Mouse (Mus musculus) heart, embryonic 13.5 days (tissue): ENCODE results near the gene Gp9. TPM values are rescaled to one million over a fixed set of nuclear protein-coding genes. Genes with fewer than 3 reads are reported as not detected.

Experiments
- ATAC-seq: fragments of 200-750 bp; cut with Nextera tagmentation; 2 replicates; pipeline ENCODE4 v1.8.0; 2017; ENCODE audit warnings: moderate TSS enrichment; ENCODE audit not compliant: insufficient number of reproducible peaks, low FRiP score, low TSS enrichment; ENCODE audit errors: extremely low read depth
- H3K27ac ChIP-seq: fragments of 300-500 bp; sonication (generic); replicated peaks from 2 replicates; pipeline ENCODE4 v1.5.1; 2015; ENCODE audit warnings: moderate library complexity, mild to moderate bottlenecking, inconsistent platforms
- H3K27me3 ChIP-seq: fragments of 300-500 bp; sonication (generic); replicated peaks from 2 replicates; pipeline ENCODE4 v1.6.1; 2015; ENCODE audit warnings: mild to moderate bottlenecking, inconsistent platforms
- H3K36me3 ChIP-seq: fragments of 300-500 bp; sonication (generic); 2 replicates; pipeline ENCODE4 v1.6.1; 2015; ENCODE audit warnings: mild to moderate bottlenecking, inconsistent platforms
- H3K4me1 ChIP-seq: fragments of 300-500 bp; sonication (generic); 2 replicates; pipeline ENCODE4 v1.6.1; 2015; ENCODE audit warnings: inconsistent platforms
- H3K4me2 ChIP-seq: fragments of 300-500 bp; sonication (generic); 2 replicates; pipeline ENCODE4 v1.6.1; 2015; ENCODE audit warnings: inconsistent platforms, mild to moderate bottlenecking, moderate library complexity
- H3K4me3 ChIP-seq: fragments of 300-500 bp; sonication (generic); 2 replicates; pipeline ENCODE4 v1.5.1; 2015; ENCODE audit warnings: moderate library complexity, mild to moderate bottlenecking, inconsistent platforms
- H3K9ac ChIP-seq: fragments of 300-500 bp; sonication (generic); 2 replicates; pipeline ENCODE4 v1.6.1; 2015; ENCODE audit warnings: inconsistent platforms, mild to moderate bottlenecking, moderate library complexity
- H3K9me3 ChIP-seq: fragments of 300-500 bp; sonication (generic); 2 replicates; pipeline ENCODE4 v1.6.1; 2016; ENCODE audit warnings: inconsistent platforms
- WGBS: fragments of 180-500 bp; shearing (Covaris S2); methylation state at CpG from one replicate; pipeline ENCODE4 v1.1.7; 2015; ENCODE audit warnings: mixed read lengths; 5-methylcytosine and 5-hydroxymethylcytosine counted together
- polyA plus RNA-seq: library from polyadenylated mRNA; unstranded; fragments of >200 nt; fragmentation: Nextera tagmentation; extraction: Ambion mirVana; gene quantifications from 2 replicates; pipeline ENCODE4 v1.2.1, GENCODE M21; 2015

Gp9 gene
- 5.1 and 7.2 TPM in 2 replicates for polyA plus RNA-seq

DNA sequence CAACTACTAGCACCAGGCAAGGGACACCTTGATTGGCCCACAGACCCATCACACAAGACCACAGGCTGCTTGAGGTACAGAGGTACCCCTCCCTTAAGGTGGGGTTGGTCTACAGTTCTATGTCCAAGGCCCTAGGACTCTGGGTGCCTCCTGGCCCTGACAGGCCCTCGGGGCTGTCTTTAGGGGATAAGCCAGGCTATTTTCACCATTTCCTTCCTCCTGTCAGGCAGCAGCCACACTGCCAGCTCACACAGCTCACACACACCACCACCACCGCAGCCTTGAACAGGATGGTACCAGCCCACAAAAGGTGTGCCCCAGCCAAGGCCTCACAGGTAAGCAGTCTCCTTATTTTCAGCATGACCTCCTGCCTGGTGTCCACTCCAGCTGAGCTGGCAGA is at the start of gene Gp9:
Gp9 (plus strand) TSS at position 231 of the 400 bp plus-strand sequence.
- WGBS, result 43% methylated on average over 2 of the region's 2 CpGs
- peaks cover 18% of the 10 kb centered on the region for H3K4me1 ChIP-seq
- H3K9me3 ChIP-seq, result no peaks in the 10 kb centered on the region
- H3K36me3 ChIP-seq, result no peaks in the 10 kb centered on the region
- H3K27me3 ChIP-seq, result 0 out of 2 replicates have a peak, but pooled peaks cover 3% of the 10 kb centered on the region
- no peak within 1 kb of the TSS for H3K4me3 ChIP-seq
- ATAC-seq, result no peak
- H3K9ac ChIP-seq, result peak within 1 kb of the TSS; percentile 3; the same call in 1 of the 2 replicates
- H3K27ac ChIP-seq, result peak within 1 kb of the TSS; percentile 43
- no peak within 1 kb of the TSS for H3K4me2 ChIP-seq

DNA sequence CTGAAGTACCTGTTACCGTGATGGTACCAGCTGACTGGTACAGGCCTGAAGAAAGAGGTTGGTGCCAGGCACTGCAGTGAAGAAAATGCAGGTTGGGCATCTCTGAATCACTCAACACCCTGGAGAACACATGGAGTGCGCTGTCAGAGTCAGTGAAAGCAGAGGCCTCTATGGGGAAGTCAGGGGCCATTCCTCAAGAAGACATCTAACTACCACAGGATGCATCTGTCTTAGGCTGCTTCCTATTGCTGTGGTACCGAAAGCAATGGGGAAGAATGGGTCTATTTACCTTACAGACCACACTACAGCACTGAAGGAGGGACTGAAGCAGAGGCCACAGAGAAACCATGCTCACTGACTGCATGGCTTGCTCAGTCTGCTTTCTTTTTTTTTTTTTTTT is 49.8 kb upstream of the Gp9 start:
- H3K27ac ChIP-seq, result no peak overlapping the region
- H3K4me2 ChIP-seq, result no peak overlapping the region
- no peak overlapping the region for H3K9ac ChIP-seq
- WGBS, result 42% methylated on average over 3 of the region's 3 CpGs
- peaks cover 64% of the 10 kb centered on the region for H3K27me3 ChIP-seq
- ATAC-seq, result no peak
- H3K4me1 ChIP-seq, result peaks cover 30% of the 10 kb centered on the region
- H3K4me3 ChIP-seq, result no peak overlapping the region
- H3K36me3 ChIP-seq, result no peaks in the 10 kb centered on the region
- no peaks in the 10 kb centered on the region for H3K9me3 ChIP-seq

DNA sequence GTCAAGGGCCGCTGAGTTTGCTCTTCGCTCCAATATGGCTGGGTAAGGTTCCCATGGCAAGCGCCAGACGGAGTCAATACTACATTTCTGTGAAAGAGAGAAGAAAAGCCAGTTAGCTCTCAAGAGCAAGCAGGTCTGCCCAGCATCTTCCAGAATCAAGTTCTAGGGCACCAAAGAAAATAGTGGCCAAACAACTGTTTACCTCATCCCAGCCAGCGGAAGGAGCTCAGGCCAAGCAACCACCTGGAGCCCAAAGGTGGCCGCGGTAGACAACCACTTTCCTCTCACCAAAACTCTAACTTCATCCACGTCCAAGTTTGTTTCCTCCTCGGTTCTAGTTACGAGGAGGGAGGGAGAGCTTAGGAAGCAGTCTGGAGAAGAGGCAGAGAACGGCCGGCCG is 47.7 kb upstream of the Gp9 start:
- ATAC-seq, result no peak
- Histone ChIP-seq H3K36me3 (no peaks in the 10 kb centered on the region), H3K27me3 (peaks cover 81% of the 10 kb centered on the region), H3K9me3 (no peaks in the 10 kb centered on the region), H3K27ac (no peak overlapping the region), H3K4me3 (peak overlapping the region; percentile 69), H3K4me1 (peaks cover 37% of the 10 kb centered on the region), H3K9ac (peak overlapping the region; percentile 78), H3K4me2 (peak overlapping the region; percentile 98)
- 17% methylated on average over 13 of the region's 13 CpGs for WGBS

DNA sequence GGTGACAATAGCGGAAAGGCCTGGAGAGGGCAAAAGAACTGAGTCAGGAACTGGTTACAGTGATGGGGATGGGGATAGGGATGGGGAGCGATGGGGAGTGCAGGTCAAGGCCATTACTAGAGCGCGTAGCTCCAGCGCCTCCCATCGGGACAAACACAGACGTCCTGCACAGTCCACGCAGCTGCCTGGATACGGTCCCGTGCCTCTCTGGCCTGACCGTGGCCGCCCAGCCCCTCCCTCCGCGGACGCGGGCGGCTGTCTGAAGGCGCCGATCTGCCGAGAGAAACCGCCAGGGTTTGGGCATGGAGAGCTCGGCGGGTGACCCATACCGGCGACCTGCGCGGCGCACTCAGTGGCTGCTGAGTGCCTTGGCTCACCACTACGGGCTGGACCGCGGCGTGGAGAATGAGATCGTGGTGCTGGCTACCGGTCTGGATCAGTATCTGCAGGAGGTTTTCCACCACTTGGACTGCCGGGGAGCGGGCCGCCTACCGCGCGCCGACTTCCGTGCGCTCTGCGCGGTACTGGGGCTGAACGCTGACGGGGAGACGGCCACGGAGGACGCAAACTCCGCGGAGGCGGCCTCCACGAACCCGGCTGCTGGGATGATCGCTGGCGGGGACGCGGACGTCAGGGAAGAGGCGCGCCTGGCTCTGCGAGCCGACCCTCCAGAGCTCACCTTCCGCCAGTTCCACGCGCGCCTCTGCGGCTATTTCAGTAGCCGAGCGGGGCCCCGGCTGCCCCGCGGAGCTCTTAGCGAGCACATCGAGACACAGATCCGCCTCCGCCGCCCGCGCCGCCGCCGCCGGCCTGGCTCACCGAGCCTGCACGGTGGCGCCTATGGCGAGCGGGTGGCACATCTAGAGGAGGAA is 47.0 kb upstream of the Gp9 start, which contains the start of gene Efcc1:
Efcc1 (plus strand) TSS at position 279 of the 872 bp plus-strand sequence.
- WGBS, result under 1% methylated on average over 86 of the region's 90 CpGs

DNA sequence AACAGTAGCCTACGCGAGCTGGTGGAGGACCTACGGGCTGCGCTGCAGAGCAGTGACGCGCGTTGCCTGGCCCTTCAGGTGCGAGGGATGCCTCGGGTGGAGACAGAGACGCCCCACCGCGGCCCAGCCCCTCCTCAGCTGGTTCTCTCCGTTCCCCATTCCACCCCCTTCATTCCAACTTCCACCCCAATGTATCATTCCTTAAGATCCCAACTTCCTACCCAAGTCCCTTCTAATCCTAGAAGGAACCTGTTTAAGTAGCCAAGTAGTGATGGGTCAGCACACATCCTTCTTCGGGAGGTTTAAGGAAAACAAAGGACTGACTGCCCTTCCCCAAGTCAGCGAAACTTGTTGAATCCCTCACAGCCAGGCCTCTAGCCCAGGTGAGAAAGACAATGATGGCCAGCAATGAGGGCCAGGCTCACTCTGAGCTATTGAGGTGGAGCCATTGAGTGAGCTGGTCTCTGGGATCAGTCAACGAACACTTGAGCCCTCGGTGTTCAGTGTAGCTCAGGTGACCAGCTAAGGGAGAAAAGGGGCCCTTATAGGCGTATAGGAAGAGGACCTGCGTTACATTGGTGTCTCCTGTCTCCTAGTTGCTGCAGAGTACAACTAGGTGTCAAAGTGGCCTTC is 46.3 kb upstream of the Gp9 start:
- Histone ChIP-seq H3K9ac (peak overlapping the region; percentile 78), H3K4me3 (peak overlapping the region; percentile 69), H3K27me3 (peaks cover 92% of the 10 kb centered on the region), H3K27ac (no peak overlapping the region), H3K9me3 (no peaks in the 10 kb centered on the region), H3K4me1 (peaks cover 37% of the 10 kb centered on the region), H3K4me2 (peak overlapping the region; percentile 98), H3K36me3 (no peaks in the 10 kb centered on the region)
- 3% methylated on average over 19 of the region's 19 CpGs for WGBS
- no peak for ATAC-seq

More for the DNA sequence above, 47.0 kb upstream of the Gp9 start, which contains the start of gene Efcc1:
- Histone ChIP-seq H3K27me3 (peaks cover 88% of the 10 kb centered on the region), H3K27ac (no peak within 1 kb of the TSS), H3K4me1 (peaks cover 37% of the 10 kb centered on the region), H3K36me3 (no peaks in the 10 kb centered on the region), H3K4me3 (peak within 1 kb of the TSS; percentile 69), H3K9me3 (no peaks in the 10 kb centered on the region), H3K4me2 (peak within 1 kb of the TSS; percentile 98), H3K9ac (peak within 1 kb of the TSS; percentile 78)
- ATAC-seq, result no peak

DNA sequence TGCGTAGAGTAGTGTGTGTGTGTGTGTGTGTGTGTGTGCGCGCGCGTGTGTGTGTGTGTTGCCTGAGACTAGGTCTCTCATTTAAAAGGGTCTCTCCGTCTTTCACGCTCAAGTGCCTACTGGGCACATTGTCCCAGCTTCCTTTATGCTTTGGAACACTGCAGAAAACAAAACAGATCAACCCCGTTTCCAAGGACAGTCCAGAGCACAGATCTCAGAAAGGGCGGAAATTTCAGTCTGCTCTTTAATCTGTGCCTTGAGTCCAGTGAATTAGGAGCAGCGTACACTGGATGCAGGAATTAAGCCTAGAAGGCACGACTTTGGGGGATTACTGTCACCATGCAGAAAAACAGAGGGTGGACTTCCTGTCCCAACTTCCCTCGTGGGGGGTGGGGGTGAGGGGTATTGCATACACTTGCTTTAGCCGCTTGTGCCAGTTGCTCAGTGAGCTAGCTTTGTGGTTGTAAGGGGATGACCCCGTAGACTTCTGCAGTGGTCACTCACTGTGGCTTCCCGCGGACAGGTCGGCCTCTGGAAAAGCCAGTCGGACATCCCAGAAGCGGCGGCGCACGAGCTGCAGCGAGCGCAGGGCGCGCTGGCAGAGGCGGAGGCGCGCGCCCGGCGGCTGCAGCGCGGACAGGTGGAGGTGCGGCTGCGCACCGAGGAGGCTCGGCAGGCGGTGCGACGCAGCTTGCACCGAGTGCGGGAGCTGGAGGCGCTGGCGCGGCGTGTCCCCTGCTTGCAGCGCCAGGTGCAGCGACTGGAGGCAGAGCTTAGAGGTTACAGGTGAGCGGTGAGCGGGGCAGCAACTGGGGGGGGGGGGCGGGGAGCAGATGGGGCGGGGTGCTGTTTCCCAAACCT is 45.5 kb upstream of the Gp9 start:
- peaks cover 37% of the 10 kb centered on the region for H3K4me1 ChIP-seq
- H3K36me3 ChIP-seq, result no peaks in the 10 kb centered on the region
- peak overlapping the region; percentile 69 for H3K4me3 ChIP-seq
- H3K9ac ChIP-seq, result peak overlapping the region; percentile 61
- peaks cover 89% of the 10 kb centered on the region for H3K27me3 ChIP-seq
- H3K4me2 ChIP-seq, result peak overlapping the region; percentile 98
- WGBS, result 5% methylated on average over 52 of the region's 53 CpGs
- no peak for ATAC-seq
- H3K9me3 ChIP-seq, result no peaks in the 10 kb centered on the region
- H3K27ac ChIP-seq, result no peak overlapping the region

DNA sequence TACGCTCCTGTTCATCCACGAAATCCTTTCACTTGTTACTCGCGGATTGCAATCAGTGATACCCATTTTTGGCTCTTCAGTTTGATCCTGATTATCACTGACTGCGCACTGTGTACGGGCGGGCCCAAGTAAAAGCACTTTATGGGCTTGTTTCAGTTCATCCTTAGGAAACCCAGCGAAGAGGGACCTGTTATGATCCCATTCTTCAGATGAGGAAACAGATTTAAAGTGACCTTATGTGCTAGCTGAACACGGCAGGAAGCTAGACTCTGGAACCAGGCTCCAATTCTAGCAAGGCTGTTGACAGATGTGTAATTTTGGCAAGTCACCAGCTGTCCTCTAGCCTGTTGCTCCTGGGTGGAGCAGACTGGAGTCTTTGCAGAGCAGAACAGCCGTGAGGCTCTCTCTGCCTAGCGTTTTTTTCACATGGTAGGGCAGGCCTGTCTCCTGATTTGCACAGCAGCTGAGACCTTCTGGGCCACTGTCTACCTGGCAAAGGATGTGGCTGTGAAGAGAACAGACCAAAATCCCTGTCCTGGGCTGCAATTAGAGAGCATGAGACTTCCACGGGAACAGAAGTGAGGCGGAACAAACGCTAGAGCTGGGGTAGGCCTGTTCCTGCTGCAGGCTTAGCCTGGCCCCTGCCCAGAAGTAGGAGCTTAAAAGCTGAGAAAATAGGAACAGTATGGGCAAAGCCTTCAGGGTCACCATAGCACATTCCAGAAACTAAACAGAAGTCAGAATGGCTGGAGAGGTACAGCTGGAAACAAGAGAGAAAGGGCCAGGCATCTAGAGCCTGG is 44.5 kb upstream of the Gp9 start:
- ATAC-seq, result no peak; the same call in 1 of the 2 replicates
- 26% methylated on average over 14 of the region's 14 CpGs for WGBS
- Histone ChIP-seq H3K9ac (no peak overlapping the region), H3K27ac (0 out of 2 replicates have a peak overlapping the region, but pooled peaks have one; percentile 29), H3K4me2 (peak overlapping the region; percentile 98), H3K4me1 (peaks cover 43% of the 10 kb centered on the region), H3K27me3 (peaks cover 81% of the 10 kb centered on the region), H3K9me3 (no peaks in the 10 kb centered on the region), H3K4me3 (peak overlapping the region; percentile 69), H3K36me3 (no peaks in the 10 kb centered on the region)

DNA sequence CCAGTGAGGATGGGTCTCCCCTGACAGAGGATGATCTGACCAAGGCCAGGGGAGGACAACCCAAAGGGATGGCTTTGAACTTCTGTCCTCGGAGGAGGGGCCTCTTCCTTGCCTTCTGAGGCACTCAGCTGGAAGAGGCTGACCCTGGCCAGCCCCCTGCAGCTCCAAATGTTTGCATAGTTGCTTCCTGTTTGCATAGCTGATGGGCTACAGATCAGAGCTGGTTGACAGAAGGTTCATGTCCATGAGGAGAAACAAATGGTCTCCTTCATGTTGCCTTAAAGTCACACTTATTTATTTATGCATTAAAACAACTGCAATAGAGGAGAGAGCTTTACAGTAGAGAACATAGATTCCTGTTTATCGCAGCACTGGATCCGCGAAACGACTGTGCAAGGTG is 43.7 kb upstream of the Gp9 start:
- no peak for ATAC-seq
- H3K4me1 ChIP-seq, result peaks cover 49% of the 10 kb centered on the region

DNA sequence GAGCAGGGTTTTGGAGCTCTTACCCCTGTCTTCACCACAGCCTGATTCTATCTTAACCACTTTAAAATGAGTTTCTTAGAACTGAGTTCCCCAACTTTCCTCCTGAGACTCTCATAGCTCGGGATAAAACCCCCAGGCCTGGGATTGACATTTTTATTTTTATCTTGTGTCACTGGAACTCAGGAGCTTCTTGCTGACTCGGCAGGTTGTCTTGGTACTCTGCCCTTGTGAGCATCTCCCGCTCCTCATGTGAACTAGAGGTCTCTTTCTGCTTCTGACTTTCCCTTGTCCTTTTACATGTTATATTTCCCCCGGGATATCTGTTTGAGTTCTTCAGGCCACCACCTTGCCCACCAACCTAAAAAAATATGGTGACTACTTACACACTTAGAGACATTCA is 40.9 kb upstream of the Gp9 start:
- Histone ChIP-seq H3K4me2 (no peak overlapping the region), H3K9ac (no peak overlapping the region), H3K4me3 (no peak overlapping the region), H3K4me1 (peaks cover 54% of the 10 kb centered on the region), H3K27me3 (peaks cover 45% of the 10 kb centered on the region), H3K27ac (no peak overlapping the region), H3K36me3 (no peaks in the 10 kb centered on the region), H3K9me3 (no peaks in the 10 kb centered on the region)
- 66% methylated on average over 4 of the region's 4 CpGs for WGBS
- no peak for ATAC-seq

More for the DNA sequence above, 43.7 kb upstream of the Gp9 start:
- no peak overlapping the region for H3K9ac ChIP-seq
- peaks cover 73% of the 10 kb centered on the region for H3K27me3 ChIP-seq
- H3K27ac ChIP-seq, result no peak overlapping the region
- no peak overlapping the region for H3K4me3 ChIP-seq
- no peaks in the 10 kb centered on the region for H3K36me3 ChIP-seq
- no peaks in the 10 kb centered on the region for H3K9me3 ChIP-seq
- no peak overlapping the region for H3K4me2 ChIP-seq
- 65% methylated on average over 5 of the region's 5 CpGs for WGBS

DNA sequence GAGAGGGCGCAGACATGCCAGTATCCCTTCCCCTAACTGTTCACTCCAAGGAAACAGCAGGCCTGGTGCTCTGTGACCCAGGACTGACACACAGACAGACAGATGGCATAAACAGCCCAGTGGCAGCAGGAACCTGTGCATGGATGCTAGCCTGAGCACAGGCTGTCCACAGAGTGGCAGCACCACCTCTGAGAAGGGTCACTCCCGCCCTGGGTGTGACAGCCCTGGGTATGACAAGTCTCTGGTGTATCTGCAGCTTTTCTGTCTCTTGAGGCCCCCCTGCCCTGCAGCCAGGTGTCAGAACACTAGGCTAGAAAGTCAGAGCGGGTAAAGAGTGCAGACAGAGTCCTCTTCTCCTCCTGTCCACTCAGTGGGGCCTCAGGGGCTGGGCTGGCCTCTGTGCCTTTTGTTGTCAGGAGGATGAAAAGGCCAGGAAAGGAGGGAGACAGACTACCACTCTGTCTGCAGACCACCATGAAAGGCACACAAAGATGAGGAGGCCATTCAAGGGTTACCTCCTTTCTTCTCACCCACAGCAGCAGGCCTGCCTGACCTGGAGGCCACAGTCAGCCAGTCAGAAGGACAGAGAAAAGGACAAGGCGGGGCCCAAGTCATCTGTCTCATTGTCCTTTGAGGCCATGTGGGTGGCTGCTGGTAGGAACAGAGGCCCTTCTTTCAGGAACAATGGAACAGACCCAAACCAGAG is 39.8 kb upstream of the Gp9 start:
- peak overlapping the region; percentile 38; the same call in 1 of the 2 replicates for H3K9ac ChIP-seq
- 59% methylated on average over 4 of the region's 4 CpGs for WGBS

More for the DNA sequence above, 39.8 kb upstream of the Gp9 start:
- peaks cover 42% of the 10 kb centered on the region for H3K4me1 ChIP-seq
- H3K36me3 ChIP-seq, result no peaks in the 10 kb centered on the region
- no peak overlapping the region for H3K27ac ChIP-seq
- no peak overlapping the region for H3K4me3 ChIP-seq
- no peak overlapping the region for H3K4me2 ChIP-seq
- peaks cover 34% of the 10 kb centered on the region for H3K27me3 ChIP-seq
- ATAC-seq, result no peak
- H3K9me3 ChIP-seq, result no peaks in the 10 kb centered on the region
